23 mouse cellular contexts compared by ENCODE assay signal in genomic region chr2:171677998-171678397, GRCm38 (mm10).
A peak's percentile ranks its signal among the peaks of the same experiment; 100 is the strongest.
DNase-seq lines count a peak whose midpoint lies in the region; ATAC-seq and TF ChIP-seq lines count a peak whose summit lies in the region.
"Had no signal": no experiment of that assay in that cellular context is flagged by ENCODE, and none has a peak within 500 bp of the region (broad histone marks: within the 10 kb centered on the region; RNA-seq: fewer than 3 reads in every experiment).

No protein-coding gene starts in this region.

- H3K4me2 ChIP-seq in lung, embryonic 16.5 days (ENCODE audit: low read depth, low read length), result no peak overlapping the region
- H3K4me2 ChIP-seq: embryonic facial prominence, embryonic 12.5 days; forebrain, embryonic 15.5 days; hindbrain, embryonic 14.5 days; limb, embryonic 12.5 days; liver, embryonic 11.5 days had no signal

- no peak for TF ChIP-seq EP300 in heart, adult 2 months (IDR thresholded peaks at IDR 0.05; ENCODE audit: insufficient read depth, low read depth, low read length)

- H3K9me3 ChIP-seq in lung, embryonic 16.5 days (ENCODE audit: control insufficient read depth, low read length), result peaks cover 3% of the 10 kb centered on the region; the same call in 1 of the 2 replicates
- H3K9me3 ChIP-seq: forebrain, embryonic 15.5 days had no signal

- intact Hi-C loops in heart, adult 2 months (cut with DNase I), result loop anchor here (5.0 kb wide), 1 partner anchor 46 kb away; no protein-coding TSS in a partner anchor
- intact Hi-C loops in heart, postnatal 10 days (cut with DNase I), result loop anchor here (5.0 kb wide), 1 partner anchor 46 kb away; no protein-coding TSS in a partner anchor

- H3K4me1 ChIP-seq in heart, adult 2 months (ENCODE audit: control insufficient read depth, insufficient read depth, low read length), result peaks cover 6% of the 10 kb centered on the region
- H3K4me1 ChIP-seq in kidney, adult 2 months (ENCODE audit: control insufficient read depth, insufficient read depth, low read length), result no peaks in the 10 kb centered on the region
- peaks cover 4% of the 10 kb centered on the region; the same call in 1 of the 2 replicates for H3K4me1 ChIP-seq in lung, embryonic 16.5 days (replicated peaks; ENCODE audit: control insufficient read depth, insufficient read depth, low read length)
- H3K4me1 ChIP-seq: embryonic facial prominence, embryonic 12.5 days; forebrain, embryonic 10.5 days; forebrain, embryonic 15.5 days had no signal

- peak overlapping the region; percentile 26; the same call in 1 of the 2 replicates for H3K27ac ChIP-seq in heart, adult 2 months
- H3K27ac ChIP-seq in kidney, adult 2 months (ENCODE audit: insufficient read depth, low read depth, low read length), result no peak overlapping the region
- no peak overlapping the region for H3K27ac ChIP-seq in lung, embryonic 16.5 days (ENCODE audit: low read length)
- H3K27ac ChIP-seq: embryonic facial prominence, embryonic 12.5 days; forebrain, embryonic 10.5 days; forebrain, embryonic 15.5 days; hindbrain, embryonic 14.5 days; limb, embryonic 12.5 days; macrophage had no signal

- no peak for TF ChIP-seq CTCF in heart, adult 2 months (IDR thresholded peaks at IDR 0.05)
- TF ChIP-seq CTCF in kidney, adult 2 months (conservative IDR thresholded peaks at IDR 0.05; ENCODE audit: insufficient read depth, insufficient read length, low read depth, low read length), result no peak

- no peak overlapping the region for H3K9ac ChIP-seq in heart, adult 2 months (ENCODE audit: low read depth, low read length)
- no peak overlapping the region for H3K9ac ChIP-seq in lung, embryonic 16.5 days (ENCODE audit: low read length)
- H3K9ac ChIP-seq: embryonic facial prominence, embryonic 12.5 days; forebrain, embryonic 15.5 days; hindbrain, embryonic 14.5 days; limb, embryonic 12.5 days had no signal

- H3K36me3 ChIP-seq in heart, adult 2 months (ENCODE audit: control insufficient read depth, insufficient read depth, low read length), result no peaks in the 10 kb centered on the region
- H3K36me3 ChIP-seq in kidney, adult 2 months (ENCODE audit: control insufficient read depth, insufficient read depth, low read length), result no peaks in the 10 kb centered on the region
- H3K36me3 ChIP-seq in lung, embryonic 16.5 days (ENCODE audit: control insufficient read depth, insufficient read depth, low read length), result no peaks in the 10 kb centered on the region
- H3K36me3 ChIP-seq: embryonic facial prominence, embryonic 12.5 days; forebrain, embryonic 10.5 days; forebrain, embryonic 15.5 days; limb, embryonic 12.5 days had no signal

- 29% methylated on average over 2 of the region's 2 CpGs for WGBS in heart, adult 2 months
- 72% methylated on average over 2 of the region's 2 CpGs for WGBS in kidney, adult 2 months
- WGBS in lung, embryonic 16.5 days, result 38% methylated on average over 2 of the region's 2 CpGs

- H3K79me2 ChIP-seq in heart, adult 2 months (replicated peaks; ENCODE audit: control insufficient read depth, insufficient read depth, low read length), result no peaks in the 10 kb centered on the region

- no peaks in the 10 kb centered on the region for H3K27me3 ChIP-seq in heart, adult 2 months (ENCODE audit: control insufficient read depth, insufficient read depth, low read length)
- H3K27me3 ChIP-seq in kidney, adult 2 months (replicated peaks; ENCODE audit: control insufficient read depth, insufficient read depth, low read length), result no peaks in the 10 kb centered on the region
- no peaks in the 10 kb centered on the region; the same call in 1 of the 2 replicates for H3K27me3 ChIP-seq in lung, embryonic 16.5 days (ENCODE audit: control insufficient read depth, insufficient read depth, low read depth, low read length)
- H3K27me3 ChIP-seq: embryonic facial prominence, embryonic 12.5 days; forebrain, embryonic 15.5 days; limb, embryonic 12.5 days had no signal

- H3K4me3 ChIP-seq in heart, adult 2 months, result no peak overlapping the region
- H3K4me3 ChIP-seq in kidney, adult 2 months (ENCODE audit: insufficient read depth, low read depth, low read length), result no peak overlapping the region
- no peak overlapping the region for H3K4me3 ChIP-seq in lung, embryonic 16.5 days (ENCODE audit: low read length)
- H3K4me3 ChIP-seq: embryonic facial prominence, embryonic 12.5 days; forebrain, embryonic 10.5 days; forebrain, embryonic 15.5 days; limb, embryonic 12.5 days had no signal

- no peak for TF ChIP-seq POLR2A in heart, adult 2 months (IDR thresholded peaks at IDR 0.05; ENCODE audit: insufficient read depth, low read depth, low read length)
- TF ChIP-seq POLR2A in kidney, adult 2 months (IDR thresholded peaks at IDR 0.05; ENCODE audit: low read depth, low read length), result no peak

- peak; percentile 45 for ATAC-seq in lung, embryonic 16.5 days (ENCODE audit: low read depth)
- ATAC-seq: CD4-positive, CD25-positive, alpha-beta regulatory T cell, adult 4 months; forebrain, embryonic 15.5 days; intestine, postnatal 0 days had no signal

- no peak for DNase-seq in heart, adult 2 months
- DNase-seq in heart, postnatal 4 days, result no peak
- DNase-seq in kidney, adult 2 months, result peak; percentile 19
- no peak for DNase-seq in kidney, adult 18-20 months
- DNase-seq in lung, postnatal 25 days (ENCODE audit: low spot score), result no peak
- peak; percentile 17 to 21 for DNase-seq in heart, postnatal 10 days
- DNase-seq in right cerebral cortex, postnatal 14 days, result no peak
- DNase-seq: adrenal gland, postnatal 14 days; cerebellum, adult 11 months; cerebellum, adult 9-10 months; cerebellum, postnatal 36 days; gastrocnemius, postnatal 25 days; midbrain, embryonic 14.5 days had no signal

Comparison
In these comparisons a context has a peak if more than half of its experiments do, and no peak if none do; other contexts are left out.
1. DNase-seq: peak in kidney, adult 2 months (single experiment) and heart, postnatal 10 days (2 of 2); none in heart, adult 2 months (0 of 2), heart, postnatal 4 days (single experiment), kidney, adult 18-20 months (single experiment), lung, postnatal 25 days (single experiment) and right cerebral cortex, postnatal 14 days (single experiment).